Mouse (Mus musculus): ENCODE data around the gene Ccdc150.

DNA sequence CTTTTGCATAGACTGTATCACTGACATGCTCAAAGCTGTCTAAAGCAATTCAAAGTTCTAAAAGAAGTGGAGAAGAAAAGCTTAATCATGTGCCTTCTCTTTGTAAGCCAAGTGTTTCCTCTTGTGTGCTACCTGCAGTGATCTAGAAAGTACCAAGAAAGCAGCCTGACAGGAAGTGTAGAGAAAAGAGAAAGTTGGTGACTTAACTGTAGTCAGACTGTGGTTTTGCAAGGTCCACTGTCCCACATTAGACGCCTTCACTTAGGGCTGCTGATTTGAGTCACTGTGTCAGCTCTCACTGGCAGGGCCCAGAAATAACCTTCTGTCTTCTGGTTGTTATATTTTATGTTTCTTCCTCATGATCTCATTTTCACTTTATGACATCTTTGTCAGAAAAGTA is 29.1 kb downstream of the Ccdc150 start:
- no peak for TF ChIP-seq POLR2A (IDR thresholded peaks at IDR 0.05; ENCODE audit: borderline replicate concordance, extremely low read depth, insufficient read depth, insufficient read length, poor library complexity, severe bottlenecking)
- TF ChIP-seq CTCF (IDR thresholded peaks at IDR 0.05; ENCODE audit: borderline replicate concordance, extremely low read depth, insufficient read depth, insufficient read length): no peak

Data from brain, embryonic 14.5 days (tissue).